Mouse (Mus musculus) MEL (cell line): ENCODE measurements around the gene Scarb2. TPM values are rescaled to one million over a fixed set of nuclear protein-coding genes. Genes with fewer than 3 reads are reported as not detected.
A peak's percentile ranks its signal among the peaks of the same experiment; 100 is the strongest.

Source experiments
- DNase-seq: peaks from one replicate; pipeline ENCODE4 v3.0.0; 2011; ENCODE audit warnings: low read depth, low spot score
- H3K27ac ChIP-seq: 2 replicates; pipeline ENCODE4 v1.5.1; 2012; ENCODE audit warnings: low read depth, mild to moderate bottlenecking, control low read depth, low read length, moderate library complexity; ENCODE audit not compliant: control insufficient read depth
- H3K27me3 ChIP-seq, 2 experiments: fragments of 150-350 bp in 1 of 2; sonication (generic) in 1 of 2; 2 replicates each; pipeline ENCODE4 v1.6.1; 2012; ENCODE audit warnings: low read length in 2 of 2, mild to moderate bottlenecking in 2 of 2, improper control_type of control experiment in 1 of 2, moderate library complexity in 1 of 2; ENCODE audit not compliant: insufficient read depth in 2 of 2, control insufficient read depth in 1 of 2
- H3K36me3 ChIP-seq, 2 experiments: 2 replicates each; pipeline ENCODE4 v1.6.1; 2012 to 2014; ENCODE audit warnings: low read length in 2 of 2, improper control_type of control experiment in 1 of 2, inconsistent platforms in 1 of 2, mild to moderate bottlenecking in 1 of 2; ENCODE audit not compliant: insufficient read depth in 2 of 2, control insufficient read depth in 1 of 2
- H3K4me1 ChIP-seq, 2 experiments: fragments of 150-350 bp in 1 of 2; sonication (generic) in 1 of 2; 2 replicates each; pipeline ENCODE4 v1.6.1; 2012; ENCODE audit warnings: low read length in 2 of 2, improper control_type of control experiment in 1 of 2, mild to moderate bottlenecking in 1 of 2; ENCODE audit not compliant: insufficient read depth in 2 of 2, control insufficient read depth in 1 of 2
- H3K4me3 ChIP-seq, 2 experiments: fragments of 150-350 bp in 1 of 2; sonication (generic) in 1 of 2; 2 replicates each; pipeline ENCODE4 v1.5.1; 2012; ENCODE audit warnings: low read depth in 2 of 2, low read length in 2 of 2, mild to moderate bottlenecking in 2 of 2, moderate library complexity in 2 of 2, control low read depth in 1 of 2, improper control_type of control experiment in 1 of 2; ENCODE audit not compliant: control insufficient read depth in 1 of 2, insufficient read depth in 1 of 2
- H3K79me2 ChIP-seq: 2 replicates; pipeline ENCODE4 v1.6.1; 2012; ENCODE audit warnings: mild to moderate bottlenecking, low read length, moderate library complexity; ENCODE audit not compliant: control insufficient read depth, poor library complexity, insufficient read depth
- H3K9ac ChIP-seq: 2 replicates; pipeline ENCODE4 v1.6.1; 2012; ENCODE audit warnings: low read depth, mild to moderate bottlenecking, control low read depth, low read length, moderate library complexity; ENCODE audit not compliant: control insufficient read depth, poor library complexity, severe bottlenecking
- H3K9me3 ChIP-seq: fragments of 150-350 bp; sonication (generic); replicated peaks from 2 replicates; pipeline ENCODE4 v1.6.1; 2012; ENCODE audit warnings: mild to moderate bottlenecking, low read length, improper control_type of control experiment, moderate library complexity; ENCODE audit not compliant: insufficient read depth
- CHD2 ChIP-seq: IDR thresholded peaks from 2 replicates; pipeline ENCODE4 v1.6.1; 2011; ENCODE audit warnings: low read length, improper control_type of control experiment
- CTCF ChIP-seq, 3 experiments: IDR thresholded peaks in 2 of 3; conservative IDR thresholded peaks in 1 of 3; 2 replicates each; pipeline ENCODE4 v1.5.1; 2011 to 2012; ENCODE audit warnings: low read length in 3 of 3, low read depth in 2 of 3, mild to moderate bottlenecking in 2 of 3, improper control_type of control experiment in 1 of 3, inconsistent platforms in 1 of 3, mixed read lengths in 1 of 3, moderate library complexity in 1 of 3; ENCODE audit not compliant: control insufficient read depth in 1 of 3, insufficient read depth in 1 of 3, poor library complexity in 1 of 3, severe bottlenecking in 1 of 3
- E2F4 ChIP-seq: IDR thresholded peaks from 2 replicates; pipeline ENCODE4 v1.6.1; 2011; ENCODE audit warnings: low read depth, low read length, improper control_type of control experiment, borderline replicate concordance
- ELF1 ChIP-seq: IDR thresholded peaks from 2 replicates; pipeline ENCODE4 v1.6.1; 2014; ENCODE audit warnings: low read depth, mild to moderate bottlenecking, inconsistent platforms, low read length, improper control_type of control experiment, moderate library complexity
- ETS1 ChIP-seq: IDR thresholded peaks from 2 replicates; pipeline ENCODE4 v1.6.1; 2012; ENCODE audit warnings: low read depth, mild to moderate bottlenecking, inconsistent platforms, low read length, improper control_type of control experiment, moderate library complexity
- JUND ChIP-seq: IDR thresholded peaks from 2 replicates; pipeline ENCODE4 v1.6.1; 2011; ENCODE audit warnings: low read depth, mild to moderate bottlenecking, improper control_type of control experiment, low read length
- MAFK ChIP-seq: IDR thresholded peaks from 2 replicates; pipeline ENCODE4 v1.6.1; 2011; ENCODE audit warnings: low read depth, mild to moderate bottlenecking, low read length, improper control_type of control experiment, borderline replicate concordance
- MAX ChIP-seq: IDR thresholded peaks from 2 replicates; pipeline ENCODE4 v1.6.1; 2011; ENCODE audit warnings: low read length, improper control_type of control experiment
- MAZ ChIP-seq: IDR thresholded peaks from 2 replicates; pipeline ENCODE4 v1.6.1; 2012; ENCODE audit warnings: low read depth, mild to moderate bottlenecking, inconsistent platforms, low read length, improper control_type of control experiment
- MEF2A ChIP-seq: IDR thresholded peaks from 2 replicates; pipeline ENCODE4 v1.6.1; 2014; ENCODE audit warnings: low read depth, mild to moderate bottlenecking, inconsistent platforms, low read length, improper control_type of control experiment; ENCODE audit not compliant: poor library complexity, insufficient replicate concordance, severe bottlenecking; ENCODE audit errors: extremely low read depth
- MYB ChIP-seq: IDR thresholded peaks from 2 replicates; pipeline ENCODE4 v1.6.1; 2011; ENCODE audit warnings: mild to moderate bottlenecking, low read depth, low read length, improper control_type of control experiment
- NRF1 ChIP-seq: IDR thresholded peaks from 2 replicates; pipeline ENCODE4 v1.6.1; 2014; ENCODE audit warnings: low read depth, mild to moderate bottlenecking, inconsistent platforms, low read length, improper control_type of control experiment, moderate library complexity; ENCODE audit not compliant: poor library complexity, insufficient read depth, severe bottlenecking
- POLR2A ChIP-seq, 2 experiments: IDR thresholded peaks; 2 replicates each; pipeline ENCODE4 v1.6.1; 2011 to 2012; ENCODE audit warnings: low read length in 2 of 2, mild to moderate bottlenecking in 2 of 2, control low read depth in 1 of 2, improper control_type of control experiment in 1 of 2, low read depth in 1 of 2, moderate library complexity in 1 of 2; ENCODE audit not compliant: control insufficient read depth in 1 of 2, insufficient read depth in 1 of 2, poor library complexity in 1 of 2
- POLR2AphosphoS2 ChIP-seq: IDR thresholded peaks from 2 replicates; pipeline ENCODE4 v1.6.1; 2011; ENCODE audit warnings: low read length, improper control_type of control experiment
- POLR2AphosphoS5 ChIP-seq: IDR thresholded peaks from 2 replicates; pipeline ENCODE4 v1.6.1; 2012; ENCODE audit warnings: low read depth, borderline replicate concordance, mild to moderate bottlenecking, inconsistent platforms, low read length, moderate library complexity, mixed read lengths
- SIN3A ChIP-seq: IDR thresholded peaks from 2 replicates; pipeline ENCODE4 v1.6.1; 2012; ENCODE audit warnings: low read length, improper control_type of control experiment, inconsistent platforms
- SMC3 ChIP-seq: IDR thresholded peaks from 2 replicates; pipeline ENCODE4 v1.6.1; 2011; ENCODE audit warnings: low read depth, low read length, improper control_type of control experiment
- TBP ChIP-seq: IDR thresholded peaks from 2 replicates; pipeline ENCODE4 v1.8.0; 2011; ENCODE audit warnings: low read depth, low read length, improper control_type of control experiment
- USF1 ChIP-seq: IDR thresholded peaks from 2 replicates; pipeline ENCODE4 v1.6.1; 2014; ENCODE audit warnings: low read depth, mild to moderate bottlenecking, inconsistent platforms, low read length, improper control_type of control experiment, moderate library complexity
- ZC3H11A ChIP-seq: IDR thresholded peaks from 2 replicates; pipeline ENCODE4 v1.6.1; 2012; ENCODE audit warnings: low read depth, mild to moderate bottlenecking, inconsistent platforms, low read length, improper control_type of control experiment
- ZKSCAN1 ChIP-seq: IDR thresholded peaks from 2 replicates; pipeline ENCODE4 v1.6.1; 2012; ENCODE audit warnings: low read depth, mild to moderate bottlenecking, inconsistent platforms, low read length, improper control_type of control experiment, moderate library complexity
- polyA plus RNA-seq, 2 experiments: library from polyadenylated mRNA; stranded (reverse) in 1 of 2; unstranded in 1 of 2; fragments of >175 nt in 1 of 2; fragments of >200 nt in 1 of 2; gene quantifications; 2 replicates each; pipeline versions ENCODE4 v1.2.1 to v1.2.4; 2012; ENCODE audit warnings: low replicate concordance in 2 of 2, low read depth in 1 of 2; ENCODE audit not compliant: insufficient read length in 2 of 2, insufficient read depth in 1 of 2, missing spikeins in 1 of 2
- total RNA-seq: library from RNA; depleted of rRNA; stranded (reverse); fragments of 300-350 nt; gene quantifications from 2 replicates; pipeline ENCODE4 v1.2.3, GENCODE M21; 2012

Gene Scarb2
- total and polyA plus RNA-seq, 3 experiments, result 13.6 to 16.5 TPM; not detected in 1

DNA sequence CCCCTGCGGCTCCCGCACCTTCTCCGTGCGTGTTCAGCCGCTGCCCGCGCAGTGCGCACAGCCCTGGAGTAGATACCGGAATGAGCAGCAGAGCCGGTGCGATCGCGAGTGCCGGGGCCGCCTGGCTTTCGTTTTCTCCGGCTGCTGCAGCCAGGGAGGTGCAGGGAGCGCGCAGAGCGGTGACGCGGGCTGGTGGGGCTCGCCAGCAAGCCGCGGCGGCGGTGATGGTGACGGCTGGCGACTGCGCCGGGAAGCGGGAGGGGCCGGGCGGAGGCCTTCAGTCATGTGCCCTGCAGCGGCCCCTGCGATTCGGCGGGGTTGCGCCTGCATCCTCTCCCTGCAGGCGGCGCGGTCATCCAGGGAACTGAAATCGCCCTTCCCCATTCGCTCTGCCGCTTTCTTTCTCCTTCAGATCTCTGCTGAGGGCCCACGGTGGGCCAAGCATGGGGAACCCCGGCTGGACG is 1.2 kb downstream of the Scarb2 start (continued):
- TF ChIP-seq MYB (no peak), ZKSCAN1 (no peak), TBP (peak; percentile 35), ELF1 (peak; percentile 30), CHD2 (no peak), SMC3 (peak; percentile 36), MAFK (no peak), CTCF (IDR thresholded peaks at IDR 0.05 in 2 of 3, conservative IDR thresholded peaks at IDR 0.05 in 1 of 3; ENCODE audit: control insufficient read depth in 1 of 3, insufficient read depth in 1 of 3, low read depth in 2 of 3, low read length in 3 of 3, poor library complexity in 1 of 3, severe bottlenecking in 1 of 3) (peak in 2 of 3 experiments; percentile 52 to 60; a peak in 5 of 6 replicates), JUND (no peak), MAX (peak; percentile 78), POLR2AphosphoS5 (no peak), MEF2A (peak; percentile 21; the same call in 1 of the 2 replicates), POLR2AphosphoS2 (no peak), USF1 (peak; percentile 93), ZC3H11A (no peak), E2F4 (no peak), SIN3A (peak; percentile 80), MAZ (peak; percentile 93), POLR2A (IDR thresholded peaks at IDR 0.05; ENCODE audit: control insufficient read depth in 1 of 2, insufficient read depth in 1 of 2, low read depth in 1 of 2, low read length in 2 of 2, poor library complexity in 1 of 2) (peak; percentile 50 to 58; a peak in 2 of 4 replicates), ETS1 (peak; percentile 35)

GRCm38 (mm10) chr5:92504676-92505400 is 1.8 kb downstream of the Scarb2 start:
- Histone ChIP-seq H3K4me1 (peaks cover 5 to 13% of the 10 kb centered on the region in 2 experiments), H3K79me2 (peaks cover 14% of the 10 kb centered on the region), H3K36me3 (peaks cover 0 to 13% of the 10 kb centered on the region in 2 experiments; a peak in 2 of 4 replicates), H3K27me3 (no peaks in the 10 kb centered on the region), H3K9ac (peak overlapping the region; percentile 85), H3K4me3 (peak overlapping the region; percentile 79 to 96), H3K27ac (peak overlapping the region; percentile 47), H3K9me3 (no peaks in the 10 kb centered on the region)
- TF ChIP-seq TBP (no peak), NRF1 (peak; percentile 31; the same call in 1 of the 2 replicates)
- peak; percentile 73 for DNase-seq
